Mouse (Mus musculus): ENCODE results near the gene Gm3173.
"Not testable (repeated sequence)": the region's sequence is repeated elsewhere in the genome, so short reads cannot be mapped to it uniquely, and the experiment has no call there.

Gene Gm3173

DNA sequence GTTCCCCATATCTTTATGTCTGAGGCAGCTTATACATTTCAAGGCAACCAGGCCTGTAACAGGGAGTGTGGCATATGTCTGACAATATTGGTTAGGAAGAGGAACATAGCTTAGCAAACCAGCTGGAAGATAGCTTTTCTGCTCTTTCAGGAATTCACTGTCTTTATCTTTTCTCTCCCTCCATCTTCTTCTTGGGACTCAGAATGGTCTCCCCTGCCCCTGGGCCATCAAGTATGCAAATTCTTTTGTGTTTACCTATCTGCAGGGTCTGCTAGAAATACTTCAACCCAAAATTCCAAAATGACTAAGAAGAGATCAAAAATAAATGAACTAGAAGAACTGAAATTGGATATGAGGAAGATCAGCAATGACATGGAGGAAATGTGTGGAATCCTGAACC, at the start of gene Gm3173:
Gm3173 (plus strand) TSS at position 301 of the 400 bp plus-strand sequence.
- DNase-seq (ENCODE audit: low spot score): not testable (repeated sequence)

DNA sequence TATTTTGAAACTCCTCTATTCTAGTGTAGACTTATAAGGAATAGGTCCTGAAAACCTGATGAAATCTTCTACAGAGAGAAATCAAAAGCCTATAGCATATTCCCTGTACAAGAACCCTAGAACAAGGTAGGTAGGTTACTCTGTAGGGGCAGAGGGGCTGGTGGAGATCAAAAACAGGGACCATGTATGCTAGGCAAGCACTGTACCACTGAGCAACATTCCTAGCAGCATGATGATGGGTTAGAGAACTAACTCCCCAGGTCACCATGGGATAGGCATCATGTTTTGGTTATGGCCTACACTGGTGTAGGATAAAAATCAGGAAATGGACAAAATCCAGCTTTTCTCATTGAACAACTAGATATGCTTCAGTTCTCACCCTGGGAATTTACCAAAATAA, 45.2 kb upstream of the Gm3173 start:
- not testable (repeated sequence) for DNase-seq (ENCODE audit: low spot score)

- DNase-seq (ENCODE audit: low spot score): not testable (repeated sequence)
Measured at GRCm38 (mm10) chr14:4392841-4393530, 37.8 kb upstream of the Gm3173 start.

GRCm38 (mm10) chr14:4397226-4397625, 33.6 kb upstream of the Gm3173 start, which contains the start of gene Gm3159:
TSS of gene Gm3159 (plus strand) at chr14:4397526.
- not testable (repeated sequence) for DNase-seq (ENCODE audit: low spot score)

DNA sequence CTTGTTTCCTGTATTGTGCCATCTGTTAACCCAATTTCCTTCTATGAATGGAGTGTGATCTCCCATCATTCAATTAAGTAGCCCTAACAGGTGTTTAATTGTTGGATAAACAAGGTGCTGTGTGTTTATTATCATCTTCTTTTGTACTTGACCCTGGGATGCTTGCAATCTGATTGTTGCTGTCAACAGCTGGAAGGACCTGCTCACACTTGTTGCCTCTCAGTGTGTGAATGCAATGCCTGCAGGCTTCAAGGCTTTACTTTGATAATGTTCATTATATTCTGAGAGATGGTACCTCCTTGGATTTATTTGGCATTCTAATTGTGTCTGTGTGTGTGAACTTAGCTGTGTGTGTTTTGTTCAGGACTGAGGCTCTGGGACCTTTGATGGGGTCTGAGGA, 32.2 kb upstream of the Gm3173 start:
- DNase-seq (ENCODE audit: low spot score): not testable (repeated sequence)

DNA sequence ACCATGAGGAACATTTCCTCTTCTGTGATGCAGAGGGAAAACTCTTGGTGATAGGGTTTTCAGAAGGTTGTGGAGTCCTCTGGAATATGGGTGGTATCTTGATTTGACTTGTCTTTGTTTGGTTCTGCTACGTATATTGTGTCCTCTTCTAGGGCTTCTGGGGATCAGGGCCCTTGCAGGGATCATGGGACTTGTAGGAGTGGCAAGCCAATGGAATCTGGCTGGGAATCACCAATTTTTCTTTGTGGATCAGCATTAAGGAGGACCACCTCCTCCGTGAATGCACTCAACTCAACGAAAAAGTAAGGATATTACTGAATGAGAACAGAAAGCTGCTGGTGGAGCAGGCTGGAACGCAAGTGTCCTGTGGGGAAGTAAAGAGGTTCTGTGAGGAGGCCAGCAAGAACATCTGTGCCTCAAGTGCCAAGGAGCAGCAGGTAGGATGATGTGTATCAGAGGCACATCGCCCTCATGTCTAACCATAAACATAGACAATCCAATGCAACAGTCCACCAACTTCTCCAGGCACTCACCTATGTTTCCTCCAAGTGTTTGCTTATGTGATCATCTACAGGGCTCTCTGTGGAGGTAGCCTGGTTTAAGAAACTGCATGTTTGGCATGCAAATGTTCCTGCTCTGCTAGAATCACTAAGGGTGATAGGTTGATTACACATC, 30.5 kb upstream of the Gm3173 start:
- DNase-seq (ENCODE audit: low spot score): not testable (repeated sequence)

GRCm38 (mm10) chr14:4401245-4401644, 29.5 kb upstream of the Gm3173 start:
- DNase-seq (ENCODE audit: low spot score): not testable (repeated sequence)

DNA sequence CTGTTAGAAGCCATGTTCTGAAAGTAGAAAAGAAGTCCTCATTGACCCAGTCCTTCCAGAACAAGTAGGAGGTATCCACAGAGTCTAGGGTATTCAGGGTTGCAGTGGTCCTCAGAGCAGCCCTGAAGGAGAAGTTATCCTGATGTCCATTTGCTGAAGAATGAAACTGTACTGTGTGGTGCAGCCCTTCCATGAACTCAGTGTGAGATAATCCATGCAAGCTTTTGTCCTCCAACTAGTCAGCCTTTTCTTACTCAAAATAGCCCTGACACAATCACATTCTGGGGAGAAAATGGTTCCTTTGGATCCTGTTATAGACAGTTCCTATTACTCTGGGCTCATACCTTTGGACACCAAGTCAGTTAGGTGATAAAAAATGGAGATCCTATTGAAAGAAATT, 27.0 kb upstream of the Gm3173 start:
- DNase-seq (ENCODE audit: low spot score): not testable (repeated sequence)

DNA sequence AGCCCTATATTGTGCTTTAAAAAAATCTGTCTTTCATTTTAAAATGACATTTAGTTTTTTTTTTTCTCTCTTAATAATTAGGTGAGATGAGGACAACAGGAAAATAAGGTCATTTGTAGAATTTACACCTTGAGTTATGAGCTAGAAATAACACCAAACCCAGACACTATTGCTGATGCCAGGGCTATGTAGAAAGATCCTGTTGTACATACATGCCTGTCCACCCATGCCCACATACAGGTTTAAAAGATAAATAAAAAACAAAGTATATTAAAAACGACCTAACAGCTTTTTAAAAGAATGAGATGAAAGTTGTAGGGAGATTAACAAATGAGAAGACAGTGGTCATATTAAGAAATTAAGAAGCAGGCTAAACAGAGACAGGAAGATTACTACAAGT, 20.9 kb upstream of the Gm3173 start:
- DNase-seq (ENCODE audit: low spot score): not testable (repeated sequence)

- DNase-seq (ENCODE audit: low spot score): not testable (repeated sequence)
Measured at GRCm38 (mm10) chr14:4414965-4415835, 15.6 kb upstream of the Gm3173 start, which contains the start of gene Gm3164. TSS of gene Gm3164 (plus strand) at chr14:4415448.

- not testable (repeated sequence) for DNase-seq (ENCODE audit: low spot score)
Measured at GRCm38 (mm10) chr14:4481445-4481844, 50.7 kb downstream of the Gm3173 start, which contains the start of gene Gm3182. TSS of gene Gm3182 (plus strand) at chr14:4481745.

DNA sequence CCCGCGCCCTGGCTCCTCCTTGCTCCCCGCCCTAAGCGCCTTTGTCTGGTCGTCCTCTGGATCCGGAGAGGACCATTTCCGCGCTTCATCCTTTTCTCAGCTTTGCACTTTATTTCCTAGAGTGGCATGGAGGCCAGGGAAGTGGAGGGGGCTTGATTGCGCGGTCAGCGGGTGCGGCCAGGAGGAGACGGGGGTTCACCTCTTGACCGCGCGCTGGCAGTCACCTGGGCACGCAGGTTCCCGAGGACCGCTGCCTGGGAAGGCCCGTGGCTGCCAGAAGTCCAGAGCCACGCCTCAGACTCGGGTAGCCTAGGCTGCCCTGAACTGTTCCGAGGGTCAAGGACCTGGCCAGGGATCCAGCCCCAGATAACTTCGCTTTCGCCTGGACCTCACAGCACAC, 68.6 kb downstream of the Gm3173 start:
- DNase-seq (ENCODE audit: low spot score): not testable (repeated sequence)

DNA sequence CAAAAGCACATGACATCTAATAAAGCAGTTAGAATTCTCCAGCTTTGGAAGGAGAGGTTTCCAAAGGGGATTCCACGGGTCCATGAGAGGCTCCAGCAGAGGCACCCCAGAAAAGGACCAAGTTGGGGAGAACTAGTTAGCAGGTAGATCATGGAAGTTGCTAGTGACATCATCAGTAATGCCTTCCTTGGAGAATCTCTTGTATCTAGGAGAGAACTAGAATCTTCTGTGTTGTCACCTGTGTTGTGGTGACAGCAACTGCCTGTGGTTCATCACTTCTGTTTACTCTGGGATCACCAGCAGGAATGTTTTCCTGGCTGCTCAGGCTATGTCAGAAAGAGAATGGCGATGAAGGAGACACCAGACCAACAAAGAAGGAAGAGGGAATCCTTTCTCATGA, 124.3 kb downstream of the Gm3173 start, which contains the start of gene Gm3047:
Gm3047 (plus strand) TSS at position 301 of the 400 bp plus-strand sequence.
- DNase-seq (ENCODE audit: low spot score): not testable (repeated sequence)

All from spleen, adult 12 weeks (tissue).